Mouse (Mus musculus): ENCODE data around the gene Olfr155. TPM values are rescaled to one million over a fixed set of nuclear protein-coding genes. Genes with fewer than 3 reads are reported as not detected.

Gene Olfr155
- polyA plus RNA-seq, 1 experiment, result not detected

GRCm38 (mm10) chr4:43899197-43899596, 47.8 kb downstream of the Olfr155 start:
- DNase-seq, result no peak
- Histone ChIP-seq H3K4me3 (replicated peaks; ENCODE audit: insufficient read depth, low read depth, low read length) (no peak overlapping the region), H3K27ac (ENCODE audit: insufficient read depth, low read length) (no peak overlapping the region), H3K27me3 (ENCODE audit: control insufficient read depth, insufficient read depth, low read length) (no peaks in the 10 kb centered on the region), H3K4me1 (ENCODE audit: control insufficient read depth, insufficient read depth, low read length) (no peaks in the 10 kb centered on the region)
- TF ChIP-seq CTCF (IDR thresholded peaks at IDR 0.05; ENCODE audit: borderline replicate concordance, insufficient read depth, low read depth, low read length) (no peak), POLR2A (IDR thresholded peaks at IDR 0.05; ENCODE audit: borderline replicate concordance, insufficient read depth, low read length) (no peak)
- 85% methylated on average over 8 of the region's 8 CpGs for WGBS

DNA sequence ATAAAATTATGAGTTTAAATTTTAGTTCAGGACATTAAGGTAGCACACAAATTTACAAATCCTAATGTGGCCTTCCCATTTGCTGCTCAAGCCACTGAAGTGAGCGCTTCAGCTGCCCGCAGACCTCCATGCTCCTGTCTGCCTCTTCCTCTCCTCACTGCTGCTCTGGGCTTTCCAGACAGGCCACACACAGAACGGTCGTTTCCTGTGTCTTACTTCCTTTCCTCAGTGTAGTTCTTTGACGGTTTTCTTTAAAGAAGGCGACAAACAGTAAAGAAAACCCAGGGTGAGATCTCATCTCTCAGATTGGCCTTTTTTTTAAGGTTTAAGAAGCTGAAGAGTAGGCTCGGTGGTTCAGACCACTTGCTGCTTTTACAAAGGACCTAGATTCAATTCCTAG, 52.3 kb downstream of the Olfr155 start:
- H3K4me1 ChIP-seq (ENCODE audit: control insufficient read depth, insufficient read depth, low read length), result no peaks in the 10 kb centered on the region
- 88% methylated on average over 7 of the region's 7 CpGs for WGBS
- no peak for DNase-seq
- H3K27me3 ChIP-seq (ENCODE audit: control insufficient read depth, insufficient read depth, low read length), result no peaks in the 10 kb centered on the region
- TF ChIP-seq CTCF (IDR thresholded peaks at IDR 0.05; ENCODE audit: borderline replicate concordance, insufficient read depth, low read depth, low read length) (no peak), POLR2A (IDR thresholded peaks at IDR 0.05; ENCODE audit: borderline replicate concordance, insufficient read depth, low read length) (no peak)
- no peak overlapping the region for H3K4me3 ChIP-seq (replicated peaks; ENCODE audit: insufficient read depth, low read depth, low read length)
- no peak overlapping the region for H3K27ac ChIP-seq (ENCODE audit: insufficient read depth, low read length)

DNA sequence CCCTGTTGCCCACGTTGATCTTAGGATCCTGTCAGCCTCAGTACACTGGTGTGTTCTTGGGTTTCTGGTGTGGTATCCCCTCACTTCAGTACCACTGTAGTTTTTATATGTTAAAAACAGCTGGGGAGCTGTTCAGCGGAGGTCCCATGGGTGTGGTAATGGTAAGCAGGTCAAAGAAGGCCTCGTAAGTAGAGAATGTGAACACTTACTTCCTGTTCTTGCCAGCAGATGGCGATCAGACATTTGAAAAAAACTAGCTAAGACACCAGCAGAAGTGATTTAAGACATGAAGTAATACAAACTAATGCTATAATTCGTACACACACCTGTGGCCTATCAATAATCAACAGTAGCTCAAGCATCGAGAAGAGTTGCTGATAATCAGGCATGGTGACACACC, 55.1 kb downstream of the Olfr155 start:
- H3K27me3 ChIP-seq (ENCODE audit: control insufficient read depth, insufficient read depth, low read length), result no peaks in the 10 kb centered on the region
- no peak overlapping the region for H3K4me3 ChIP-seq (replicated peaks; ENCODE audit: insufficient read depth, low read depth, low read length)
- H3K4me1 ChIP-seq (ENCODE audit: control insufficient read depth, insufficient read depth, low read length), result no peaks in the 10 kb centered on the region
- TF ChIP-seq CTCF (IDR thresholded peaks at IDR 0.05; ENCODE audit: borderline replicate concordance, insufficient read depth, low read depth, low read length) (peak; percentile 44; the same call in 1 of the 2 replicates), POLR2A (IDR thresholded peaks at IDR 0.05; ENCODE audit: borderline replicate concordance, insufficient read depth, low read length) (no peak)
- H3K27ac ChIP-seq (ENCODE audit: insufficient read depth, low read length), result no peak overlapping the region
- DNase-seq, result peak; percentile 23 to 31
- whole genome bisulfite sequencing, result 34% methylated on average over 6 of the region's 6 CpGs

Other genes with a start within 250 kb of the Olfr155 start
- gene Npr2, start 219.6 kb upstream of the Olfr155 start, polyA plus RNA-seq (2012; rRNA removed), result 140 and 145 TPM in 2 replicates
- 3.8 and 5.7 TPM in 2 replicates for gene Spag8, start 198.0 kb upstream of the Olfr155 start, polyA plus RNA-seq (2012; rRNA removed)
- 94.3 and 99.6 TPM in 2 replicates for gene Hint2, start 195.1 kb upstream of the Olfr155 start, polyA plus RNA-seq (2012; rRNA removed)
- 21.2 and 21.8 TPM in 2 replicates for gene Tmem8b, start 182.6 kb upstream of the Olfr155 start, polyA plus RNA-seq (2012; rRNA removed)
- gene Fam221b, start 182.4 kb upstream of the Olfr155 start, polyA plus RNA-seq (2012; rRNA removed), result 0.77 and 1.0 TPM in 2 replicates
- not detected in 2 replicates for gene Olfr70, start 150.8 kb upstream of the Olfr155 start, polyA plus RNA-seq (2012; rRNA removed)
- gene Olfr71, start 141.3 kb upstream of the Olfr155 start, polyA plus RNA-seq (2012; rRNA removed), result not detected in 2 replicates
- gene Hrct1, start 124.4 kb upstream of the Olfr155 start, polyA plus RNA-seq (2012; rRNA removed), result 1.6 and 1.9 TPM in 2 replicates
- 0.76 and 0.88 TPM in 2 replicates for gene Spaar, start 121.5 kb upstream of the Olfr155 start, polyA plus RNA-seq (2012; rRNA removed)
- not detected in 2 replicates for gene Olfr159, start 80.6 kb upstream of the Olfr155 start, polyA plus RNA-seq (2012; rRNA removed)
- not detected in 2 replicates for gene Olfr156, start 27.7 kb upstream of the Olfr155 start, polyA plus RNA-seq (2012; rRNA removed)
- not detected in 2 replicates for gene Olfr157, start 11.4 kb upstream of the Olfr155 start, polyA plus RNA-seq (2012; rRNA removed)
- 8.3 and 9.8 TPM in 2 replicates for gene Reck, start 24.0 kb downstream of the Olfr155 start, polyA plus RNA-seq (2012; rRNA removed)
- 6.8 and 7.4 TPM in 2 replicates for gene Glipr2, start 105.8 kb downstream of the Olfr155 start, polyA plus RNA-seq (2012; rRNA removed)
- not detected in 2 replicates for gene Ccin, start 131.9 kb downstream of the Olfr155 start, polyA plus RNA-seq (2012; rRNA removed)
- gene Clta, start 152.9 kb downstream of the Olfr155 start, polyA plus RNA-seq (2012; rRNA removed), result 459 and 486 TPM in 2 replicates
- 21.7 and 23.3 TPM in 2 replicates for gene Gne, start 232.6 kb downstream of the Olfr155 start, polyA plus RNA-seq (2012; rRNA removed)